Mouse (Mus musculus) heart, embryonic 10.5 days (tissue): ENCODE results near the gene Fam213a. TPM values are rescaled to one million over a fixed set of nuclear protein-coding genes. Genes with fewer than 3 reads are reported as not detected.

Source experiments
- DNase-seq: peaks from one replicate; pipeline ENCODE4 v3.0.0-alpha.2; 2017; ENCODE audit warnings: low spot score
- H3K27ac ChIP-seq: fragments of 300-500 bp; sonication (generic); 2 replicates; pipeline ENCODE4 v1.5.1; 2016; ENCODE audit warnings: mild to moderate bottlenecking
- H3K27me3 ChIP-seq: fragments of 300-500 bp; sonication (generic); 2 replicates; pipeline ENCODE4 v1.6.1; 2016; ENCODE audit warnings: mild to moderate bottlenecking; ENCODE audit not compliant: poor library complexity, insufficient read depth, severe bottlenecking
- H3K36me3 ChIP-seq: fragments of 300-500 bp; sonication (generic); 2 replicates; pipeline ENCODE4 v1.6.1; 2016; ENCODE audit warnings: mild to moderate bottlenecking, moderate library complexity
- H3K4me1 ChIP-seq: fragments of 300-500 bp; sonication (generic); 2 replicates; pipeline ENCODE4 v1.6.1; 2016; ENCODE audit warnings: mild to moderate bottlenecking
- H3K4me3 ChIP-seq: fragments of 300-500 bp; sonication (generic); 2 replicates; pipeline ENCODE4 v1.5.1; 2016; ENCODE audit warnings: mild to moderate bottlenecking, moderate library complexity
- H3K9me3 ChIP-seq: fragments of 300-500 bp; sonication (generic); 2 replicates; pipeline ENCODE4 v1.6.1; 2016; ENCODE audit warnings: mild to moderate bottlenecking, moderate library complexity
- WGBS: fragments of 180-500 bp; shearing (Covaris S2); methylation state at CpG from one replicate; pipeline ENCODE4 v1.1.7; 2016; 5-methylcytosine and 5-hydroxymethylcytosine counted together
- polyA plus RNA-seq: library from polyadenylated mRNA; unstranded; fragments of >200 nt; fragmentation: Nextera tagmentation; extraction: Ambion mirVana; gene quantifications from 2 replicates; pipeline ENCODE4 v1.2.1, GENCODE M21; 2016

The Fam213a gene
- polyA plus RNA-seq, 1 experiment from 2014 or later, result 76.8 TPM

GRCm38 (mm10) chr14:41021246-41021645 lies 7.7 kb upstream of the Fam213a start:
- WGBS, result 88% methylated on average over 3 of the region's 3 CpGs
- Histone ChIP-seq H3K27ac (no peak overlapping the region), H3K4me3 (no peak overlapping the region), H3K27me3 (no peaks in the 10 kb centered on the region), H3K36me3 (no peaks in the 10 kb centered on the region), H3K4me1 (peaks cover 26% of the 10 kb centered on the region), H3K9me3 (no peaks in the 10 kb centered on the region)
- DNase-seq, result no peak

DNA sequence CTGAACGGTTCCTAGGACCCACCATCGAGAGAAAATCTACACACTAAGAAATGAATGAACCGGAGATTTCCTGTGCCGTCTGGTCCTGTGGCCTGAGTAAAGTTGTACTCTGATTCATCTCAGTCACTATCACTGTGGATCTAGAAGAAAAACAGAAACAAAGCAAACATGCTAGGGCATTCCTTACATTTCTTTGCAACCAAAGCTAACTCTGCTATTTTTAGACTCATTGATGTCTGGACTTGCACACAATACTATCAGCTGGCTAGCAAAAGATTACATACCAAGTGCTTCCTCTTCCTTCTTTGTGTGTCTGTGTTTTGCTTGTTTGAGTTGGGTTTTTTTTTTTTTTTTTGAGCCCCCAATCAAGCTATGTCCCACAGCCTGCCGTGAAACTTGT lies 3.9 kb upstream of the Fam213a start:
- Histone ChIP-seq H3K9me3 (no peaks in the 10 kb centered on the region), H3K4me1 (peaks cover 28% of the 10 kb centered on the region), H3K4me3 (peak overlapping the region; percentile 33), H3K27me3 (no peaks in the 10 kb centered on the region), H3K36me3 (no peaks in the 10 kb centered on the region), H3K27ac (peak overlapping the region; percentile 81)
- DNase-seq, result no peak
- whole genome bisulfite sequencing, result 18% methylated on average over 5 of the region's 5 CpGs

GRCm38 (mm10) chr14:41014701-41015240 lies 1.2 kb upstream of the Fam213a start:
- no peak overlapping the region for H3K27ac ChIP-seq
- H3K4me3 ChIP-seq, result no peak overlapping the region
- H3K27me3 ChIP-seq, result no peaks in the 10 kb centered on the region
- DNase-seq, result no peak
- WGBS, result 59% methylated on average over 5 of the region's 5 CpGs
- H3K9me3 ChIP-seq, result no peaks in the 10 kb centered on the region
- no peaks in the 10 kb centered on the region for H3K36me3 ChIP-seq
- H3K4me1 ChIP-seq, result peaks cover 39% of the 10 kb centered on the region

DNA sequence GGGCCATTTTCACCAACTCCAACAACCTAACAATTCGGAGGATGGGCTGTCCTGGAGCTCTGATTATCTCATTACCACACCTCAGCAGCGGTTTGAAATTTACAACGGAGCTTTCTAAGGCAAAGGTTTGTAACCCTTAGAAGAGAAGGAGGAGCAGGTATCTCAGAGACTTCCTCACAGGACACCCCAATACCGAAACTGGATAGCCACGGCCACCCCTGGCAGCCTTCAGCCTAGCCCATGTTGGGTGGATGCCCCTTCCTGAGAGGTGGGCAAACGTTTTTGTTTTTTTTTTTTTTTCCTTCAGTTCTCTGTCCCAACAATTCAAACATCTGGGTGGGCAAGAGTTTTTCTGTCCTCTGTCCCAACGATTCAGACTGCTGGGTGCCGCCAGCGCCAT lies 445 bp downstream of the Fam213a start:
- Histone ChIP-seq H3K36me3 (no peaks in the 10 kb centered on the region), H3K4me3 (peak overlapping the region; percentile 70), H3K9me3 (no peaks in the 10 kb centered on the region), H3K27me3 (no peaks in the 10 kb centered on the region), H3K27ac (peak overlapping the region; percentile 89), H3K4me1 (peaks cover 46% of the 10 kb centered on the region)
- 20% methylated on average over 9 of the region's 9 CpGs for WGBS
- DNase-seq, result peak; percentile 72

DNA sequence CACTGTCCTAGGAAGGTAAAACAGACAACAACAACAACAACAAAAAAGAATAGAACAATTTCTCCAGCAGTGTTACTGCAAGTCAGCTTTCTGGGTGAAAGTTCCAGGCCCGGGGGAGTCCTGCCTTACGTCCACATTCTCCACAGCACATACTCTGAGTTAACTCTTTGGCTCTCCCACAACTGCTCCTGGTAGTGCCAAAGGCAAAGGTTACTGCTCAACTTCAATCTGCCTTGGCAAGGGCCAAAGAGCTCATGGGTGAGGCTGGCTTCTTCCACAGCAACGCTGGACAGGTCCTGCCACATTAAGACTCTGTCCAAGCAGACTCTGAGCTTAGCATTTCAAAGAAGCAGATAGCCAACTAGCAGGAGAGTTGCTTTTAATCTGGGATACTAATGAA lies 1.7 kb downstream of the Fam213a start:
- H3K9me3 ChIP-seq, result no peaks in the 10 kb centered on the region
- WGBS, result 80% methylated on average over 3 of the region's 3 CpGs

GRCm38 (mm10) chr14:41008138-41008537 lies 5.5 kb downstream of the Fam213a start:
- H3K27ac ChIP-seq, result peak overlapping the region; percentile 72
- peaks cover 52% of the 10 kb centered on the region for H3K4me1 ChIP-seq
- H3K27me3 ChIP-seq, result no peaks in the 10 kb centered on the region
- H3K36me3 ChIP-seq, result no peaks in the 10 kb centered on the region
- H3K4me3 ChIP-seq, result no peak overlapping the region
- no peak for DNase-seq
- 50% methylated on average over 2 of the region's 2 CpGs for WGBS
- no peaks in the 10 kb centered on the region for H3K9me3 ChIP-seq

More for the DNA sequence above, 1.7 kb downstream of the Fam213a start:
- Histone ChIP-seq H3K27me3 (no peaks in the 10 kb centered on the region), H3K27ac (no peak overlapping the region), H3K4me1 (peaks cover 52% of the 10 kb centered on the region), H3K4me3 (no peak overlapping the region), H3K36me3 (no peaks in the 10 kb centered on the region)
- DNase-seq, result peak; percentile 24

DNA sequence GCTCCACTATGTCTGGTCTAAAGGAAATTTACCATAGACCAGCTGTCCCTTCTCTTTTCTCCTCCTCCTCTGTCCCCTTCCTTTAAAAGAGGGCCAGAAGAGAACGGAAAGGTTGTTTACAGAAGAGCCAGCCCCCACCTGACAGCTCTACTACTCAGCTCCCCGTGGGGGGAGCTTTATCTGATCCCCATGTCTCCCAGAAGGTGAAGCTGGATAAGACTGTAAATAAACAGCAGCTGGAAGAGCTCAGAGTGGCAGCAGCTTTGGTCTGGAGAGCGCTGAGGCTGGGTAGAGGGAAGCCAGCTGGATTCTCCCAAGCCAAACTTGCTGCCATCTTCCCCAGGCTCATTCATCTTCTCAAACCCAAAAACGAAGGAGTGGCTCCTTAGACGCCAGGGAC lies 5.9 kb downstream of the Fam213a start:
- 11% methylated on average over 5 of the region's 5 CpGs for WGBS
- Histone ChIP-seq H3K36me3 (no peaks in the 10 kb centered on the region), H3K4me3 (no peak overlapping the region), H3K27ac (peak overlapping the region; percentile 72), H3K27me3 (no peaks in the 10 kb centered on the region), H3K9me3 (no peaks in the 10 kb centered on the region), H3K4me1 (peaks cover 50% of the 10 kb centered on the region)
- peak; percentile 78 for DNase-seq

DNA sequence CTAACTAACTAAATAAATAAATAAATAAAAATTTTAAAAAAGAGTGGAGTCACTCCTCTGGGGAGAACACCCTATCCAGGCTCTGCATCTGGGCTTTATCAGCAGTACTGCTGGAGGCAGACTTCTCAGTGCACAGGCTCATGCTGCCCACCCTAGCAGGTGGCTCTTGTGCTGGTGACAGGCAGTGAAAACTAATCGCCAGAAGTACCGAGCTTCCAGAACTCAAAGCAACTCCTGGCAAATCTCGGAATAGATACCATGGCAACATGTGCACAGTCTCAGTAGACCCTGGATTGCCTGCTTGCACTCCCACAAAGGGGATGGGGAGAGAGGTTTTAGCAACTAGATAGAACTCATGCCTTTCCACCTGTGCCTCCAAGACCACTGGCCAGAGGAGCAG lies 6.7 kb downstream of the Fam213a start:
- Histone ChIP-seq H3K36me3 (peaks cover under 1% of the 10 kb centered on the region; the same call in 1 of the 2 replicates), H3K27ac (peak overlapping the region; percentile 33; the same call in 1 of the 2 replicates), H3K9me3 (no peaks in the 10 kb centered on the region), H3K27me3 (no peaks in the 10 kb centered on the region), H3K4me1 (peaks cover 50% of the 10 kb centered on the region), H3K4me3 (no peak overlapping the region)
- WGBS, result 21% methylated on average over 3 of the region's 3 CpGs
- peak; percentile 82 for DNase-seq

- 82% methylated on average over 10 of the region's 10 CpGs for WGBS
- DNase-seq, result peak; percentile 66
- H3K27ac ChIP-seq, result 0 out of 2 replicates have a peak overlapping the region, but pooled peaks have one; percentile 19
These were observed 7.3 kb downstream of the Fam213a start for GRCm38 (mm10) chr14:41006263-41006662.

GRCm38 (mm10) chr14:41005716-41006115 lies 7.9 kb downstream of the Fam213a start:
- Histone ChIP-seq H3K36me3 (peaks cover 12% of the 10 kb centered on the region; the same call in 1 of the 2 replicates), H3K27ac (no peak overlapping the region), H3K4me3 (no peak overlapping the region), H3K9me3 (no peaks in the 10 kb centered on the region), H3K27me3 (no peaks in the 10 kb centered on the region), H3K4me1 (peaks cover 44% of the 10 kb centered on the region)
- DNase-seq, result peak; percentile 71
- 91% methylated on average over 9 of the region's 9 CpGs for WGBS

More at GRCm38 (mm10) chr14:41006263-41006662, 7.3 kb downstream of the Fam213a start:
- H3K4me3 ChIP-seq, result no peak overlapping the region
- H3K27me3 ChIP-seq, result no peaks in the 10 kb centered on the region
- H3K9me3 ChIP-seq, result no peaks in the 10 kb centered on the region
- H3K36me3 ChIP-seq, result peaks cover 7% of the 10 kb centered on the region; the same call in 1 of the 2 replicates
- H3K4me1 ChIP-seq, result peaks cover 50% of the 10 kb centered on the region

DNA sequence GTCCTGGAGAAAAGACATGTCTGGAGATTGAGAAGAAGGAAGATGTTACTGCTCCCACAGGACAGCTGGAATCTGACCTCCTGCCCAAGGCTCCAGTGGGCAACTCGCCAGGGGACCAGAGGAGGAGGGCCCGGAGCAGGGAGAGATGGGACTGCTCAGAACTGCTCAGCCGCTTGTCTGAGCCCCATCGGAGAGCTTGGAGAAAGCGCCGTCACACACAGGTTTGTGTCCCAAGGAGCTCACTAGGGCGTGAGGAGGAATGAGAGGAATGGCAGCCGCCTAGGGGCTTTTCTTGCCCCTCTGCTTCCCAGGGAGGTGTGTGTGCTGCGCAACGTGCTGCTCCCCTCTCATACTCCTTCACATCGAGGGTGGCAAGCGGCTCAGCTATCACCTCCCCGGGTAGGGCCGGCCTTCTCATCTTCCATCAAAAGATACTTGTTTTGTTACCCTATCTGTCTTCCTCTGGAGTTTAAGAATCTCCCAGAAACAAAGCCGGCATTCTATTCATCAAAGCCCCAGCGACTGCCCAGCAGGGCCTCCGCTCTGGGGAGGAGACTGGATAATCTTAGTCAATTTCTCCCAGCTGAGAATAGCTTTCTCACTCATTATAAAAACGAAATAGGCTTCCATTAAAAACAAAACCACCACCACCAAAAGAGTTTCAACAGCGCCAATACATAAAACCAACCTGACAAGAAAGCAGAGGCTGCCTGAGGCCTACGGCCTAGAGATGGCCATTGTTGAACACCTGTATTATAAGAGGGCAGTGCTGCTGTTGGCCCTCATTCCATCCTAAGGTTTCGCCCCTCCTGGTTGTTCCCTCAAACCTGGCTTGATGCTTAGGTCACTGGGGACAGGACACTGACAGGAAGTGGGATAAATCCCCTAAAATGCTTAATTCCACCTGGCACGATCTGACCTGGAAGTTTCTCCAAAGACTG lies 9.1 kb downstream of the Fam213a start:
- WGBS, result 16% methylated on average over 22 of the region's 22 CpGs
- H3K4me3 ChIP-seq, result peak overlapping the region; percentile 35
- peaks cover 17% of the 10 kb centered on the region; the same call in 1 of the 2 replicates for H3K36me3 ChIP-seq
- peak overlapping the region; percentile 83 for H3K27ac ChIP-seq
- no peaks in the 10 kb centered on the region for H3K27me3 ChIP-seq
- DNase-seq, result peak; percentile 75
- H3K9me3 ChIP-seq, result no peaks in the 10 kb centered on the region
- peaks cover 38% of the 10 kb centered on the region for H3K4me1 ChIP-seq

DNA sequence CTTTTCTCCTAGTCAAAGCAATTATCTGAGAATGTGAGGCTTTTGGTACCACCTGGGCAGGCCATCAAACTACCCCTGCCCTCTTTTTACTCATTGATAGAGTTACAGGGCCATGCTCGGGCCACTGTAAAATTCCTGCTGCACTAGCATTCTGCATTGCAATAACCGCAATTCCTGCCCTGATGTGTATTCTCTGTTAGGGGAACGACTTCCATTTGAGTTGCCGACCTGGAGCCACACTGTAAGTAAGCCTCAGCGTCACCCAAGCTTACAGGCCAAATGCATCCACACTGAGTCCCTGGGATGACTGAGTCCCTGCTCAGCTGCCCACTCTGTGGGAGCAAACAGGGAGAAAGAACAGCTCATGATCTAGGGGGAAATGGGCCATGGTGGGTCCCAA lies 12.0 kb downstream of the Fam213a start:
- WGBS, result 77% methylated on average over 5 of the region's 5 CpGs

DNA sequence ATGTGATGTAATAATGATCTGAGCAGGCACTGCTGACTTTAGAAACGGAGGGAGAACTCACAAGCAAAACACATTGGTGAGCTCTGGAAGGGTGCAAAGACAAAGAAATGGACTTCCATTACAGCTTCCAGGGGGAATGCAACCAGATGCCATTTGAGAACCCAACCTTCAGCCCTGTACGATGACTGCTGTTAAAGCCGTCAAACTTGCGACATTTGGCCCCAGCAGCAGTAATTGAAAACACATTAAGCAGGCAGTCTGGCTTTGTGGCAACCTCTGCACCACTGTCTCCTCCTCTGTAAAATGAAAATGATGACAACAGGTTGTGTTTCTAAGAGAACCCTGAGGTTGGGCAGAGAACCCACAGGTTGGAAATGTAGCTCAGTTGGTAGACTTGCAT lies 12.8 kb downstream of the Fam213a start:
- Histone ChIP-seq H3K36me3 (peaks cover 36% of the 10 kb centered on the region), H3K27ac (no peak overlapping the region), H3K4me3 (no peak overlapping the region), H3K4me1 (peaks cover 18% of the 10 kb centered on the region), H3K27me3 (no peaks in the 10 kb centered on the region), H3K9me3 (no peaks in the 10 kb centered on the region)
- DNase-seq, result peak; percentile 33
- 72% methylated on average over 4 of the region's 4 CpGs for WGBS

More for the DNA sequence above, 12.0 kb downstream of the Fam213a start:
- Histone ChIP-seq H3K4me1 (peaks cover 18% of the 10 kb centered on the region), H3K9me3 (no peaks in the 10 kb centered on the region), H3K27ac (no peak overlapping the region), H3K27me3 (no peaks in the 10 kb centered on the region), H3K4me3 (no peak overlapping the region), H3K36me3 (peaks cover 36% of the 10 kb centered on the region)
- DNase-seq, result peak; percentile 66
